Mouse (Mus musculus): ENCODE data around the gene 2900026A02Rik. TPM values are rescaled to one million over a fixed set of nuclear protein-coding genes. Genes with fewer than 3 reads are reported as not detected.

The 2900026A02Rik gene
- total RNA-seq, 2 experiments from 2014 or later, result 2.1 TPM; not detected in 1

DNA sequence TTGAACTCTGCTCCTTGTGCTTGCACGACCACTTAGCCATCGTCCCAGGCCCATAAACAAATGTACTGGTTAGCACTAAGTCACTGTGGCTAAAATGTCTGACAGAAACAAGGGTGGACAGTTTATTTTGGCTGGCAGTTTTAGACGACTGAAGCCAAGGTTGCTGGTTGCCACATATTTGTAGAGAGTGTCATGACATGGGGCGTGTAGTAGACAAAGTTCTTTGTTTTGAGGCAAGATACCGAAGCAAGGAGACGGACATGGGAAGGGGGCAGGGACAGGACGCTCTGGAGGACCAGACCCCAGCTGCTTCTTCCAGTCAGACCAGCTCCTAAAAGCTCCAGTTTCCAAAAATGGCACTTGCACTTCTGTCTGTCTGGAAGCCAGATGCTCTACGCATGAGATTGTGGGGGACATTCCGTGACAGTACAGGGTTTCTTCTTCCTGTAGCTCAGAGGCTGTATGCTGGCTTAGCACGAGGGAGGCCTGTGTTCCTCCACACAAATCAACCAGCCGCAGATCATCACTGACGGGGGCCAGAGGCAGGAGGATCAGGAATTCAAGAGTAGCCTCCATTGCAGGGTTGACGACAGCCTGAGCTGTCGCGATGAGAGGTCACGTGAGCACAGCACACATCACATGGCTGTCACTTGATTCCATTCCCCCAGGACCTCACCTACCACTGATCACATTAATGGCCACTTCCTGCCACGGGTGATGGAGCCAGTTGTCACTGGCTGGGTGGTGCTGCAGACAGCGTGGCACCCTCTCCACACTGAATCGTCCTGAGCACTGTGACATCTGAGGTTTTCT lies 138.5 kb downstream of the 2900026A02Rik start:
- no peak for ATAC-seq (replicated peaks; ENCODE audit: low FRiP score, poor library complexity, severe bottlenecking)

DNA sequence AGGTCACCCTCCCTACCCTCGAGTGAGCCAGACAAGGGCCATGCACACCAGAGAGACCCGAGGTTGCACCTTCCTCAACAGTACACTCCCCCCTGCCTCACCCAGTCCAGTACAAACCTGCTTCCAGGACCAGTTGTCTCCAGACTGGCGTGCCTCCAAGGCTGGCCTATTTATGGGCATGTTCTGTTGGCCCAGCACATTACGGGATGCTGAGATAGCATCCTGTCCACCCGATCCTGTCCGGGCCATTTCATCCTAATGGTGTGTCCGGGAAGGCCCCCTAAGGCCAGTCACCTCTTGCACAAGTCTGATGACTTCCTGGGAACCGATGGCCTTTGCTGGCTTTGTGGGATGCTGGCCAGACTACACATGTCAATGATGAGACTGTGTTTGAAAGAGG lies 139.6 kb downstream of the 2900026A02Rik start, which contains the start of gene Crybb3:
Gene Crybb3, minus strand, starts transcription at position 146 of the 400 bp plus-strand sequence.
- ATAC-seq (replicated peaks; ENCODE audit: low FRiP score, poor library complexity, severe bottlenecking), result 0 out of 2 replicates have a peak, but pooled peaks have one; percentile 29

DNA sequence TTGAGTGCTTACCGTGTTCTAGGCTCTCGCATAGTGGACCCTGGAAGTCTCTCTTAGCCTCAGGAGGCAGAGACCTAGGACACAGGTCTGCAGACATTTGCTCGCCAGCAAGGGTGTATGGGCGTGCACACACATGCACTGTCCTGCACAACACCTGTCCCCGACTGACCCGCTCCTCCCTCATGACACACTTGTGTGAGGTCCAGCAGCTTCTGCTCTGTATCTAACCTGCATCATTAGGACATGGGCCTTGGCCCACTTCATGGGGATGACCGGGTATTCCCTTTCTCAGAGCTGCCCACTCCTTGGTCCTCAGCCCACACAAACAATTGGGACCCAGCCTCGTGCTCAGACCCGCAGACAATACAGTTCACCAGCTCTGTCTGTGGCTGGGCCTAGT lies 140.0 kb downstream of the 2900026A02Rik start:
- ATAC-seq (replicated peaks; ENCODE audit: low FRiP score, poor library complexity, severe bottlenecking), result no peak

DNA sequence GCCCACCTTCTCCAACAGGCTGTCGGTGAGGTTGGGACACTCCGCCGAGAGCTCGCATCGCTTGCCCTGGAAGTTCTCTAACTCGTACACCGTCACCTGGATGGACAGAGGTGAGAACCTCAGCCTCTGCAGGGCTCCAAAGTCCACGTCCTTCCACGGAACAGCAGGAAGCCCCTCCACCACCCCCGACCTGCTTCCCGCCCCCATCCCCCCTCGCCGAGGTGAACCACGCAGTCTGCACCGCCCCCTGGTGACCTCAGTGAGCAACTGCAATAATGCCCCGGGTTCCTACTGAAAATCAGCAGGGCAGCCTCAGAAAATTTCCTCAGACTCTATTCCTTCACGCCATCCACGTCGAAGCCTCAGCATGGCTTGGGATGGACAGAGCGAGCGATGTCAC lies 141.3 kb downstream of the 2900026A02Rik start:
- no peak for ATAC-seq (replicated peaks; ENCODE audit: low FRiP score, poor library complexity, severe bottlenecking)

DNA sequence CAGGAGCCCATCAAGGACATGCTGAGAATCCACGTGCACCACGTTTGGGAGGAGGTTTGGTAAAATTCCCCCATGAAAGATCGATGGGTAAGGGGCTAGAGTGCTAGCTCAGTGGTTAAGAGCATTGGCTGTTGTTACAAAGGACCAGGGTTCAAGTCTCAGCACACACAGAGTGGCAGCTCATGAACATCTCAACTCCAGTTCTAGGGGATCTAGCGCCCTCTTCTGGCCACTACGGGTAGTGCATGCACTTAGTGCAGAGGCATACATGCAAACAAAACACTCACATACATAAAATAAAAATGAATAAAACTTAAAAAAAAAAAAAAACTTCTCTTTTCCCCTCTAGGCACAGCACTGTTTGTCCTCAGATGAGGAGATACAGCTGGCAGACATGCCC lies 142.3 kb downstream of the 2900026A02Rik start:
- ATAC-seq (replicated peaks; ENCODE audit: low FRiP score, poor library complexity, severe bottlenecking), result no peak

DNA sequence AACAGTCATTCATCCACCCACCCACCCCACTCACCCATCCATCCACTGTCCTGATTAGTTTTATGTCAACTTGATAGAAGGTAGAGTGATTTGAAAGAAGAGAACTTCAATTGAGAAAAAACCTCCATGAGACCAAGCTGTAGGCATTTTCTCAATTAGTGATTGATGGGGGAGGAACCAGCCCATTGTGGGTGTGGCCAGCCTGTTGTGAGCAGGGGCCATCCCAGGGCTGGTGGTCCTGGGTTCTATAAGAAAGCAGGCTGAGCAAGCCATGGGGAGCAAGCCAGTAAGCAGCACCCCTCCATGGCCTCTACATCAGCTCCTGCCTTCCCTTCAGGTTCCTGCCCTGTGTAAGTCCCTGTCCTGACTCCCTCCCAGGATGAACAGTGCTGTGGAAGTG lies 151.0 kb downstream of the 2900026A02Rik start, which contains the start of gene Crybb2:
Gene Crybb2, minus strand, starts transcription at position 101 of the 400 bp plus-strand sequence.
- no peak for ATAC-seq (replicated peaks; ENCODE audit: low FRiP score, poor library complexity, severe bottlenecking)

DNA sequence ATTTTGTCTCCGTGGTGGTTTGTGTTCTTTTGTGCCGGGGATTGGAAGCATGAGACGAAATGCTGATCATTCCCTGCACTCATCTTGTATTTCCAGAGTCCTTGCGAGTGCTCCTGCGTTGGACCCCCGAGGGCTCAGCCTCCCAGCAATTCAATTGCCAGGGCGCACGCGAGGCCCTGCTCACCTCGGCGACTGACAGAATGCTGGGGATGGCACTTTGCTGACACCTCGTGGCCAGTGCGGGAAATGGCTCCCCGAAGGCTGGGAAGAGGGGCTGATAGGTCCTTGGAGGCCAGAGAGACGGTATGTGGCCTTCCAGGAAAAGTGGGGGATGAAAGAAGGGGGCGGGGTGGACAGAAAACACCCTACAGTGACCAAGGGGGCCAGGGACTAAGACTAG lies 166.7 kb downstream of the 2900026A02Rik start:
- no peak for ATAC-seq (replicated peaks; ENCODE audit: low FRiP score, poor library complexity, severe bottlenecking)

DNA sequence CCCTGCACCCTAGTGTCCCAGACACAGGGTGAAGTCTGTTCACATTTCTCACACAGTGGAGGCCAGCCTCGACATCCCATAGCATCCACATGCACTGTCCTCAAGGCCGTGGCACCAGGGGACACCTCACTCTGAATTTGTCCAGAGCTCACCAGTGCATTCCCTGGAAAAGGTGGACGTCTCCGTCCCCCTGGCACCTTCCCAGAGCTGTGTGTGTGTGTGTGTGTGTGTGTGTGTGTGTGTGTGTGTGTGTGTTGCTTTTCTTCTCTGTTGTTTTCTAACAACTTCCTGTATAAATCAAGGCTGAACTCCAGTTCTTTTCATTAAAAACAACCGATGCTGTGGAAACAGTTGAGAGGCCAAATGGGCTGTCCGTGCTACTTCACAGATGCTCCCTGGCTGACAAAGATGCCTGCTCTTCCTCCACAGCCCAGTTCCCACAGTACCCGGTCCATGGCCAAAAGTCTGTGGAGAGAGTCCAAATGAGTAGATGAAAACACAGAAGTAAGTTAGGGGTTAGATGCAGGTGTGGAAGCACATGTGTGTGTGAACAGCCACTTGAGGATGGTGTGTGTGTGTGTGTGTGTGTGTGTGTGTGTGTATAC lies 170.4 kb downstream of the 2900026A02Rik start:
- ATAC-seq (replicated peaks; ENCODE audit: low FRiP score, poor library complexity, severe bottlenecking), result no peak

DNA sequence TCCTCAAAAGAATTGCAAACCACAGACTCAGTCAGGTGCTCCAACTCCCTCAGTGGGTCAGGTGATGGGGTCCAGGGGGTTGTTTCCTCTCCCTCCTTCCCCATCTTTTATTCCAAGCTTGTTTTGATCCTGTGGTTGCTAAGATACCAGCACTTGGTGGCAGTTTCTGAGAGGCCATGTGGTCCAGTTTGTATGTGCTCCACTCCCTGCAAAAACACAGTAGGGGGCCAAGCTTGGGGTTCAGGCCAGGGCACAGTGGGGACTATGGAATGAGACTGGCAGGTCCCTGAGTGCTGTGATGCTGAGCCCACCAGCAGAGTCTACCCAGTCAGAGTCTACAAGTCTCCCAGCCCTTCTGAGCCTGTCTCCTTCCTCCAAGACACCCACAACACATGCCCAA lies 171.2 kb downstream of the 2900026A02Rik start:
- ATAC-seq (replicated peaks; ENCODE audit: low FRiP score, poor library complexity, severe bottlenecking), result no peak

DNA sequence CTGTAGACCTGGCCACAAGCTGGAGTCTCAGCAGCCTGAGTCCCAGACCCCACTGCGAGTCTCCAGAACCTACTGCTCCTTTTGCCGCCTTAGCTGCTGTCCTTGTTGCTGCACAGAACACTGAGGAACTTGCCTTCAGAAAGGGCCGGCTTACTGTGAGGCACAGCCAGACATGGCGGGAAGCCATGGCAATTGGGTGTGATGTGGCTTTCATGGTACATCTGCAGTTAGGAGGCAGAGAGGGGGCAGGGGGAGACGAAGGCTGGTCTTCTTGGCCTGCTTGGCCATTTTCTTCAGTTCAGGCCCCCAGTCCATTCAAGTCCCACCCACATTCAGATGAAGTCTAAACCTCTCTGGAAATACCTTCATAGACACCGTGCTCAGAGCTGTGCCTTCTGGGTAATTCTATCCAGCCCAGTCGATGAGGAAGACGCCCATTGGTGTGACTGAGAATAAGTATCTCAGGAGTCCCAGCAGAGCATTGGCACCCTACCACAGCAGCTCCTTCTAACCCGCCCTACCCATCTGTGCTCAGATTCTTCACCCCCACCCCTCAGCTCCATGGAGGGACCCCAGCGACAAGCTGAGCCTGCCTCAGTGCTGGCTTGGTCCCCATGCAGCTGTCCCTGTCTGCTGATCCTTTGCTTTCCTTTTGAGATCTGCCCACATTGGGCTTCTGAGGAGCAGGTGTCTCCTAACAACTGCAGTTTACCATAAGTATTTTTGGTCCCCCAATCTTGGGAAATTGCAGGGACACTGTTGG lies 175.3 kb downstream of the 2900026A02Rik start:
- no peak for ATAC-seq (replicated peaks; ENCODE audit: low FRiP score, poor library complexity, severe bottlenecking)

DNA sequence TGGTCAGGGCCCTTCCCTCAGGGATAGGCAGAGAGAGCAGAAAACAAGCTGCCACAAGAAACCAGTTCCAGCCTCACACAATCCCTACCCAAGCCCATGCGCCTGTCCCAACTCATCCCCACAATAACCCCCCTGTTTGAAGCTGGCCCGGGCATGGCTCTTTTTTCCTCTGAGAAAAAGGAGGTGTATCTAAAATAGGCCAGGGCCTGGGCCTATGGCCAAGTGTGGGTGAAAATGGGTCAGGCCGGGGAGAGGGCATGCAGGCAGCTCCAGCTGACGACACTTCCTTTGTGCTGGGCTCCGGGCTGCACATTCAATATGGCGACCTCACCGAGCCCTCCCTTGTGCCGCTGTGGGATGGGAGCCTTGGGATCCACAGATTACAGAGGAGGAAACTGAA lies 177.5 kb downstream of the 2900026A02Rik start:
- no peak for ATAC-seq (replicated peaks; ENCODE audit: low FRiP score, poor library complexity, severe bottlenecking)

DNA sequence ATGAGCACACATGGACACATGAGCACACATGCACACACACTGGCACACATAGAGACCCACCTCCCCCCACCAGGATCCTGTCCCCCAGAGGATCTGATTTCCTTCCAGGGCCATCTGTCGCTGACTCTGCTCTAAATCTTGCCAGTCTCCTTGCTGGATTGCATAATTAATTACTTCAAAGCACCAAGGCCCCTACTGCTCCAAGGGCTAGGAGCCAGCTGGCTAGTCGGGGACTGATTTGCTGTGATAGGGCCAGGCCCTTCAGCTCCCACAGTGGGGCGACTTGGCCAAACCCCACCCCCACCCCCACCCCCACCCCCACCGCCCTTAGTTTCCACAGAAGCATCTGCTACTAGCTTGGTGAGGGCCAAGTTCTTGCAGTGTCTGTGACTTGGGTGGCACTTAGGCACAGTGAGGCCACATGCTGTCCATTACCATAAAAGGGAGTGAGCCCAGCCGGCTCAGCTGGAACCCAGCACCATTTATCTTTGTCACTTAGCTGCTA lies 179.4 kb downstream of the 2900026A02Rik start:
- ATAC-seq (replicated peaks; ENCODE audit: low FRiP score, poor library complexity, severe bottlenecking), result no peak

DNA sequence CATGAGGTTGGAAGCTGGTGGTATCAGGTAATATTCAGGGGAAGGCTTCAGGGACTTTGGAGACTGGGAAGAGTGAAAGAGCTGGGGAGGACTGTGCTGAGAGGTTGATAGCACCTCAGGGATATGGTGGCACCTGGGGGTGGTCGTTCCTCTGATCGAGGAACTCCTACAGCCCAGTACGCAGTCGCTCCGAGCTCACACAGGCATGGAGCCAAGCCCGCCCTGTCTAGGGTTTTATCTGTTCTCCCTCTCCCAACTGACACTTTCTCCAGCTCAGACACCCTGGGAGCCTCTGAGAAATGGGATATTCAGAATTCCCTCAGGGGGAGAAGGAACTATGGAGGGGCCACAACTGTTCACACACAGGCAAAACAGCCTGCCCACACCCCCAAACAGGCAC lies 180.3 kb downstream of the 2900026A02Rik start:
- no peak for ATAC-seq (replicated peaks; ENCODE audit: low FRiP score, poor library complexity, severe bottlenecking)

DNA sequence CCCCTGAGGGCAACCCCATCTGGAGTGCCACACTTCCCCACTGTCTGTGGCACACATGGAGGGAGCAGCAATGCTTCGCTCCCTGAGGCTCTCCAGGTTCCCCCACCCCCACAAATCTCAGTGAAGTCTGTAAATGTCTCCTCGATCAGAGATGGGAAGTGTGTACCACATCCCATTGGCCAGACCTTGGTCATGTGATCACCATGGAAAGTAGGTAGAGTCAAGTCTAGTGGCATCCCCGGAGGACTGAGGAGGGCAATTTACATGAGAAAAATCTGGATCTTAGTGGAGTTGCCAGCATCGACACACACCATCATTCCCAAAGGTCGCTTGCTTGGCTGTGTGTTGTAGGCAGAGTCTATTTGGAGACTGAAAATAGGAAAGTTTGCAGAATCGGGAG lies 182.4 kb downstream of the 2900026A02Rik start:
- no peak for ATAC-seq (replicated peaks; ENCODE audit: low FRiP score, poor library complexity, severe bottlenecking)

Other genes starting within 250 kb of the 2900026A02Rik start
- 0.42 and 1.8 TPM in 2 replicates for gene Grk3, start 205.4 kb downstream of the 2900026A02Rik start, total RNA-seq (2015; ENCODE audit: low replicate concordance)
- 3.1 and 3.6 TPM in 2 replicates for gene Grk3, start 205.4 kb downstream of the 2900026A02Rik start, total RNA-seq (2017; ENCODE audit: low replicate concordance)
- gene Crybb2, start 151.1 kb downstream of the 2900026A02Rik start, total RNA-seq (2015; ENCODE audit: low replicate concordance), result not detected in 2 replicates
- 1.3 TPM in 1 of 2 replicates, not detected in the other for gene Crybb2, start 151.1 kb downstream of the 2900026A02Rik start, total RNA-seq (2017; ENCODE audit: low replicate concordance)
- gene Crybb3, start 139.7 kb downstream of the 2900026A02Rik start, total RNA-seq (2015; ENCODE audit: low replicate concordance), result not detected in 2 replicates
- not detected in 2 replicates for gene Crybb3, start 139.7 kb downstream of the 2900026A02Rik start, total RNA-seq (2017; ENCODE audit: low replicate concordance)
- not detected in 2 replicates for gene Tmem211, start 5.7 kb upstream of the 2900026A02Rik start, total RNA-seq (2015; ENCODE audit: low replicate concordance)
- gene Tmem211, start 5.7 kb upstream of the 2900026A02Rik start, total RNA-seq (2017; ENCODE audit: low replicate concordance), result not detected in 2 replicates
- gene Sgsm1, start 89.5 kb upstream of the 2900026A02Rik start, total RNA-seq (2015; ENCODE audit: low replicate concordance), result 0.36 TPM in 1 of 2 replicates, not detected in the other
- gene Sgsm1, start 89.5 kb upstream of the 2900026A02Rik start, total RNA-seq (2017; ENCODE audit: low replicate concordance), result not detected in 2 replicates
- not detected in 2 replicates for gene Aym1, start 136.1 kb upstream of the 2900026A02Rik start, total RNA-seq (2015; ENCODE audit: low replicate concordance)
- gene Aym1, start 136.1 kb upstream of the 2900026A02Rik start, total RNA-seq (2017; ENCODE audit: low replicate concordance), result not detected in 2 replicates